Mouse (Mus musculus): ENCODE measurements around the gene Ccser1. TPM values are rescaled to one million over a fixed set of nuclear protein-coding genes. Genes with fewer than 3 reads are reported as not detected.

Gene Ccser1
- polyA plus RNA-seq, 1 experiment: 2.5 TPM

GRCm38 (mm10) chr6:61687002-61687401 is 506.9 kb downstream of the Ccser1 start:
- no peak for DNase-seq (ENCODE audit: low read depth)

GRCm38 (mm10) chr6:61703003-61703402 is 522.9 kb downstream of the Ccser1 start:
- DNase-seq (ENCODE audit: low read depth): no peak

- DNase-seq (ENCODE audit: low read depth): no peak
Measured at GRCm38 (mm10) chr6:61721220-61721619, 541.1 kb downstream of the Ccser1 start.

GRCm38 (mm10) chr6:61729065-61729464 is 548.9 kb downstream of the Ccser1 start:
- DNase-seq (ENCODE audit: low read depth): no peak

- no peak for DNase-seq (ENCODE audit: low read depth)
Measured at GRCm38 (mm10) chr6:61730088-61730880, 550.2 kb downstream of the Ccser1 start.

- no peak for DNase-seq (ENCODE audit: low read depth)
Measured at GRCm38 (mm10) chr6:61746346-61746745, 566.2 kb downstream of the Ccser1 start.

- DNase-seq (ENCODE audit: low read depth): no peak
Measured at GRCm38 (mm10) chr6:61762135-61762534, 582.0 kb downstream of the Ccser1 start.

- DNase-seq (ENCODE audit: low read depth): no peak
Measured at GRCm38 (mm10) chr6:61763379-61763778, 583.3 kb downstream of the Ccser1 start.

GRCm38 (mm10) chr6:61765801-61766200 is 585.7 kb downstream of the Ccser1 start:
- no peak for DNase-seq (ENCODE audit: low read depth)

GRCm38 (mm10) chr6:61767151-61767550 is 587.0 kb downstream of the Ccser1 start:
- no peak for DNase-seq (ENCODE audit: low read depth)

GRCm38 (mm10) chr6:61786706-61787105 is 606.6 kb downstream of the Ccser1 start:
- DNase-seq (ENCODE audit: low read depth): no peak

GRCm38 (mm10) chr6:61800889-61801288 is 620.8 kb downstream of the Ccser1 start:
- DNase-seq (ENCODE audit: low read depth): no peak

- DNase-seq (ENCODE audit: low read depth): no peak
Measured at GRCm38 (mm10) chr6:61805481-61805880, 625.4 kb downstream of the Ccser1 start.

- no peak for DNase-seq (ENCODE audit: low read depth)
Measured at GRCm38 (mm10) chr6:61817716-61818115, 637.6 kb downstream of the Ccser1 start.

GRCm38 (mm10) chr6:61876302-61876701 is 696.2 kb downstream of the Ccser1 start:
- no peak for DNase-seq (ENCODE audit: low read depth)

GRCm38 (mm10) chr6:61898238-61898637 is 718.1 kb downstream of the Ccser1 start:
- DNase-seq (ENCODE audit: low read depth): no peak

- DNase-seq (ENCODE audit: low read depth): no peak
Measured at GRCm38 (mm10) chr6:61902715-61903114, 722.6 kb downstream of the Ccser1 start.

GRCm38 (mm10) chr6:61912896-61913295 is 732.8 kb downstream of the Ccser1 start:
- no peak for DNase-seq (ENCODE audit: low read depth)

- no peak for DNase-seq (ENCODE audit: low read depth)
Measured at GRCm38 (mm10) chr6:61931622-61932021, 751.5 kb downstream of the Ccser1 start.

- DNase-seq (ENCODE audit: low read depth): no peak
Measured at GRCm38 (mm10) chr6:61936656-61937055, 756.5 kb downstream of the Ccser1 start.

GRCm38 (mm10) chr6:61939236-61939635 is 759.1 kb downstream of the Ccser1 start:
- DNase-seq (ENCODE audit: low read depth): no peak

GRCm38 (mm10) chr6:61953703-61954102 is 773.6 kb downstream of the Ccser1 start:
- no peak for DNase-seq (ENCODE audit: low read depth)

GRCm38 (mm10) chr6:61976878-61977277 is 796.8 kb downstream of the Ccser1 start:
- DNase-seq (ENCODE audit: low read depth): no peak

- no peak for DNase-seq (ENCODE audit: low read depth)
Measured at GRCm38 (mm10) chr6:61978379-61978778, 798.3 kb downstream of the Ccser1 start.
